Mouse (Mus musculus): Measurements from ENCODE around the gene Meaf6. TPM values are rescaled to one million over a fixed set of nuclear protein-coding genes. Genes with fewer than 3 reads are reported as not detected.

Gene Meaf6
- polyA plus RNA-seq, 1 experiment, result 14.6 TPM

DNA sequence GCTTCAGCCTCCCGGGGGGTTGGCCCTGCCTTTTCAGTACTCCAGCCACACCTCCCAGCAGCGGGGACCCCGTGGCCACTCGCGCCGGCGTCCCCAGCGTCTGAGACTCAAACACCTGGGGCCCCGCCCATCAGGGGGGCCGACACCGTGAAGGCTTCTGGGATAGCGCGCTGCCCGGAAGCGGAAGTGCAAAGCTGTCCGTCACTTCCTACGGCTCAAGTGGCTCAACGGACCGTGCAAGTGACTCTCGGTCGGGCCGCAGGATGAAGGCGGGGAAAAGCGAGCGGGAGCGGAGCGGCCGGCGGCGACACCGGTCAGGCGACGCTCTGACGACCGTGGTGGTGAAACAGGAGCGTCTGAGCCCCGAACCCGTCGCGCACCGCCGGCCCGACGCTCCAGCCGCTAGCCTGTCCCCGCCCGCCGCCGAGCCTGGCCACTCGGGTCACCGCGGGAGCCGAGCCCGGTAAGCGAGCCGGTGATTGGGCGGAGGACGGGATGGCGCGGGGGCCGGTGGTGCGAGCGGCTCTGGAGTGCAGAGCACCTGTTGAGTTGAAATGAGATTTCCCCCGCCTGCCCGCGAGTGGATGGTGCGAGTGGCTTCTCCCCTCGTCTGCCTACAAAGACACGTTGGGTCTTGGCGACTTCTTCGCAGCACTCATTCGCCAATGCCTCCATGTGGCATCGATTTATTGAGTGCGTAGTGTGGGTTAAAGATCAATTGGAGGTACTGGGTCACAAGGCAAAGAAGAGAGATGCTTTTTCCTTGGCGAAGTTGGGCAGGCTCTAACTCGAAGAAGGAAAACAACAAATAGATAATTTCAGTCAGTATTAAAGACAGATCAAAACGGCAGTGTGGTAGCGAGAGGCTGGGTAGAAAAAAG, 18.2 kb upstream of the Meaf6 start, which contains the start of gene Snip1:
TSS of gene Snip1 (plus strand) at position 183 of the 881 bp plus-strand sequence.
- Histone ChIP-seq H3K27me3 (ENCODE audit: control insufficient read depth) (peaks cover 18% of the 10 kb centered on the region), H3K4me3 (replicated peaks) (peak within 1 kb of the TSS; percentile 97), H3K4me1 (ENCODE audit: control insufficient read depth) (peaks cover 30% of the 10 kb centered on the region), H3K9me3 (ENCODE audit: control insufficient read depth, low read length) (no peaks in the 10 kb centered on the region), H3K36me3 (ENCODE audit: control insufficient read depth) (peaks cover 42% of the 10 kb centered on the region)
- no peak for TF ChIP-seq GATA1 (IDR thresholded peaks at IDR 0.05; ENCODE audit: low read length)
- no peak for TF ChIP-seq TAL1 (IDR thresholded peaks at IDR 0.05; ENCODE audit: low read length)

GRCm38 (mm10) chr4:125077700-125078099, 7.2 kb upstream of the Meaf6 start:
- H3K4me3 ChIP-seq (replicated peaks), result no peak overlapping the region
- peaks cover 3% of the 10 kb centered on the region; the same call in 1 of the 2 replicates for H3K9me3 ChIP-seq (ENCODE audit: control insufficient read depth, low read length)
- peaks cover 79% of the 10 kb centered on the region for H3K36me3 ChIP-seq (ENCODE audit: control insufficient read depth)
- no peaks in the 10 kb centered on the region for H3K27me3 ChIP-seq (ENCODE audit: control insufficient read depth)
- H3K4me1 ChIP-seq (ENCODE audit: control insufficient read depth), result peaks cover 7% of the 10 kb centered on the region
- TF ChIP-seq GATA1 (IDR thresholded peaks at IDR 0.05; ENCODE audit: low read length) (no peak), TAL1 (IDR thresholded peaks at IDR 0.05; ENCODE audit: low read length) (no peak)

DNA sequence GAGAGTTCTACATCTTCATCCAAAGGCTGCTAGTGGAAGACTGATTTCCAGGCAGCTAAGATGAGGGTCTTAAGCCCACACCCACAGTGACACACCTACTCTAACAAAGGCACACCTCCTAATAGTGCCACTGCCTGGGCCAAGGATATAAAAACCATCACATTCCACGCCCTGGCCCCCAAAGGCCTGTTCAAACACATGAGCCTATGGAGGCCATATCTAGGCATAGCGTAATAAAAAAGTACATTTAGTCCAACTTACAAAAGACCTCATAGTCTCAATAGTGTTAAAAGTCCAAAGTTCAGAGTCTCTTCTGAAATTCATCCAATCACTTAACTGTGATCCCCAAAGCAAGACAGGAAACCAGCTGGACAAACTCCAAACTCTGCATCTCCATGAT, 6.2 kb upstream of the Meaf6 start:
- Histone ChIP-seq H3K4me1 (ENCODE audit: control insufficient read depth) (peaks cover 13% of the 10 kb centered on the region), H3K36me3 (ENCODE audit: control insufficient read depth) (peaks cover 70% of the 10 kb centered on the region), H3K4me3 (replicated peaks) (no peak overlapping the region), H3K9me3 (ENCODE audit: control insufficient read depth, low read length) (peaks cover 3% of the 10 kb centered on the region; the same call in 1 of the 2 replicates), H3K27me3 (ENCODE audit: control insufficient read depth) (no peaks in the 10 kb centered on the region)
- no peak for TF ChIP-seq TAL1 (IDR thresholded peaks at IDR 0.05; ENCODE audit: low read length)
- TF ChIP-seq GATA1 (IDR thresholded peaks at IDR 0.05; ENCODE audit: low read length), result no peak

DNA sequence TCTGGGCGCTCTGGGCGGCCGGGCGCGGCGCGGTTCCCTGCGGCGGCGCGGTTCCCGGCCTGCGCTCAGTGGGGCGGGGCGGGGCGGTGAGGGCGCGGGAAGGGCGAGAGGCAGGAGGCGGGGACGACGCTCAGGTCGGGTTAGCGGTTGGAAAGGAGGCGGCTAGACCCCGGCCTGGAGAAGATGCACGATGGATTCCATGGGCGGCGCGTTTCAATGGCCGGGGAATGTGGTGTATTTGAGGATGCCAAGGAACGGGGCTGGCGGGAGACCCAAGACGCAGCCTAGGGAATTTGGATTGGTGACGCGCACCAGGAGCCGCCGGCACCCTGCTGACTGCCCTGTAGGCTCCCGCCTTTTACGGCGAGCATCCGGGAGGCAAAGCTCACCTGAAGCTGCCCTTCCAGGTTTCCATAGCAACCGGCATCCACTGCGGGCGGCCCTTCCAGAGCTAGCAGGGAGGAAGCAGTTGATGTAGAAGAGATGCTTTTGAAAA, 460 bp downstream of the Meaf6 start:
- Histone ChIP-seq H3K4me3 (replicated peaks) (peak overlapping the region; percentile 97), H3K9me3 (ENCODE audit: control insufficient read depth, low read length) (peaks cover 3% of the 10 kb centered on the region; the same call in 1 of the 2 replicates), H3K36me3 (ENCODE audit: control insufficient read depth) (peaks cover 59% of the 10 kb centered on the region), H3K4me1 (ENCODE audit: control insufficient read depth) (peaks cover 35% of the 10 kb centered on the region), H3K27me3 (ENCODE audit: control insufficient read depth) (no peaks in the 10 kb centered on the region)
- TF ChIP-seq GATA1 (IDR thresholded peaks at IDR 0.05; ENCODE audit: low read length) (no peak), TAL1 (IDR thresholded peaks at IDR 0.05; ENCODE audit: low read length) (no peak)

GRCm38 (mm10) chr4:125093031-125093430, 8.1 kb downstream of the Meaf6 start:
- H3K4me1 ChIP-seq (ENCODE audit: control insufficient read depth), result no peaks in the 10 kb centered on the region
- peaks cover 5% of the 10 kb centered on the region for H3K9me3 ChIP-seq (ENCODE audit: control insufficient read depth, low read length)
- TF ChIP-seq TAL1 (IDR thresholded peaks at IDR 0.05; ENCODE audit: low read length), result no peak
- no peak for TF ChIP-seq GATA1 (IDR thresholded peaks at IDR 0.05; ENCODE audit: low read length)
- no peak overlapping the region for H3K4me3 ChIP-seq (replicated peaks)
- no peaks in the 10 kb centered on the region for H3K27me3 ChIP-seq (ENCODE audit: control insufficient read depth)
- H3K36me3 ChIP-seq (ENCODE audit: control insufficient read depth), result peaks cover 74% of the 10 kb centered on the region

GRCm38 (mm10) chr4:125096066-125096465, 11.1 kb downstream of the Meaf6 start:
- TF ChIP-seq TAL1 (IDR thresholded peaks at IDR 0.05; ENCODE audit: low read length), result no peak
- TF ChIP-seq GATA1 (IDR thresholded peaks at IDR 0.05; ENCODE audit: low read length), result no peak
- Histone ChIP-seq H3K4me3 (replicated peaks) (no peak overlapping the region), H3K27me3 (ENCODE audit: control insufficient read depth) (no peaks in the 10 kb centered on the region), H3K36me3 (ENCODE audit: control insufficient read depth) (peaks cover 59% of the 10 kb centered on the region), H3K4me1 (ENCODE audit: control insufficient read depth) (no peaks in the 10 kb centered on the region), H3K9me3 (ENCODE audit: control insufficient read depth, low read length) (peaks cover 4% of the 10 kb centered on the region)

GRCm38 (mm10) chr4:125097412-125097811, 12.5 kb downstream of the Meaf6 start:
- peaks cover 56% of the 10 kb centered on the region for H3K36me3 ChIP-seq (ENCODE audit: control insufficient read depth)
- no peaks in the 10 kb centered on the region for H3K4me1 ChIP-seq (ENCODE audit: control insufficient read depth)
- no peaks in the 10 kb centered on the region for H3K9me3 ChIP-seq (ENCODE audit: control insufficient read depth, low read length)
- H3K27me3 ChIP-seq (ENCODE audit: control insufficient read depth), result no peaks in the 10 kb centered on the region
- TF ChIP-seq TAL1 (IDR thresholded peaks at IDR 0.05; ENCODE audit: low read length), result no peak
- no peak for TF ChIP-seq GATA1 (IDR thresholded peaks at IDR 0.05; ENCODE audit: low read length)
- H3K4me3 ChIP-seq (replicated peaks), result no peak overlapping the region

DNA sequence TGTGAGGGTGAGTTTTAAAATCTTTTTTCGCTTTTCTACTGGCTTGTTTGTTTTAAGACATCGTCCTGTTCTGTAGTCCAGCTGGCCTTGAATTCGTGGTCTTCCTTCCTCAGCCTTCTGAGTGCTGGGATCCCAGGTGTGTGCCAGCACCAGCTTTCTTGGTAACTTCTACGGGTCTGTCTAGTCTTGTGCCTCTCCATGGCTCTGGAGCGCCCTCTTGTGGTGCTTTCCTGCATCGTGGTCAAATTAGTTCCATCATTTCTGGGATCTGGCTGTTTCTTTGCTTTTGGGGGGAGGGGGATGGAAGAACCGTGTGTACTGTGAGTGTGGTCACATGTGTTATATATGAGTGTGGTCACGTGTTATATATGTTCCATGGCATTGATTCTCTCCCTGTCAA, 14.5 kb downstream of the Meaf6 start:
- H3K9me3 ChIP-seq (ENCODE audit: control insufficient read depth, low read length), result no peaks in the 10 kb centered on the region
- peaks cover 65% of the 10 kb centered on the region for H3K36me3 ChIP-seq (ENCODE audit: control insufficient read depth)
- H3K4me1 ChIP-seq (ENCODE audit: control insufficient read depth), result no peaks in the 10 kb centered on the region
- no peak overlapping the region for H3K4me3 ChIP-seq (replicated peaks)
- no peaks in the 10 kb centered on the region for H3K27me3 ChIP-seq (ENCODE audit: control insufficient read depth)
- no peak for TF ChIP-seq GATA1 (IDR thresholded peaks at IDR 0.05; ENCODE audit: low read length)
- TF ChIP-seq TAL1 (IDR thresholded peaks at IDR 0.05; ENCODE audit: low read length), result no peak

DNA sequence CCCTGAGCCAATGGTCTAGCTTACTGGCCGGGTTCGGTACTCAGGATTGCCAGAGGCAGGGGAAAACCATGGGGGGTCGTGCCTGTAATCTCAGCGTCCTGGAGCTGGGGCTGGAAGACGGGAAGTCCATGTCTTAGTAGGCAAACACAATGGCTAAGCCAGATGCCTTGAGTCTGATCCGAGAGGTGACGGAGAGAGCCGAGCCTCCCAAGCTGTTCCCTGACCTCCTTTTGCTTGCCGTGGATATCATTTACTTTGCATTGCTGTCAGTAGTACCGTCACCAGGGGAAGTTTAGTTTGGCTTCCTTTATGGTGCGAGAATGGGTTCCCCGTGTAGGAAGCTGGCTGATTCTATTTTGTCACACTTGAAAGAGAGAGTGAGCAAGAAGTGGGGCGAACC, 16.4 kb downstream of the Meaf6 start:
- H3K27me3 ChIP-seq (ENCODE audit: control insufficient read depth), result no peaks in the 10 kb centered on the region
- H3K36me3 ChIP-seq (ENCODE audit: control insufficient read depth), result peaks cover 68% of the 10 kb centered on the region
- TF ChIP-seq TAL1 (IDR thresholded peaks at IDR 0.05; ENCODE audit: low read length), result no peak
- no peak for TF ChIP-seq GATA1 (IDR thresholded peaks at IDR 0.05; ENCODE audit: low read length)
- H3K4me3 ChIP-seq (replicated peaks), result no peak overlapping the region
- no peaks in the 10 kb centered on the region for H3K4me1 ChIP-seq (ENCODE audit: control insufficient read depth)
- H3K9me3 ChIP-seq (ENCODE audit: control insufficient read depth, low read length), result no peaks in the 10 kb centered on the region

Data from erythroblast, embryonic 14.5 days (primary cell).